Mouse (Mus musculus) heart, adult 2 months (tissue): ENCODE measurements around the gene Zpbp2. TPM values are rescaled to one million over a fixed set of nuclear protein-coding genes. Genes with fewer than 3 reads are reported as not detected.
A peak's percentile ranks its signal among the peaks of the same experiment; 100 is the strongest.

ENCODE experiments used
- DNase-seq, 2 experiments: peaks; one replicate each; pipeline ENCODE4 v3.0.0; 2021
- H3K27ac ChIP-seq: fragments of 200-600 bp; 2 replicates; pipeline ENCODE4 v1.8.1; 2022
- H3K27me3 ChIP-seq: fragments of 200-500 bp; 2 replicates; pipeline ENCODE4 v1.6.1; 2012; ENCODE audit warnings: mild to moderate bottlenecking, low read length, inconsistent platforms, mixed read lengths; ENCODE audit not compliant: control insufficient read depth, insufficient read depth
- H3K36me3 ChIP-seq: fragments of 200-500 bp; 2 replicates; pipeline ENCODE4 v1.6.1; 2012; ENCODE audit warnings: low read length, inconsistent platforms; ENCODE audit not compliant: control insufficient read depth, insufficient read depth
- H3K4me1 ChIP-seq: fragments of 200-500 bp; 2 replicates; pipeline ENCODE4 v1.6.1; 2011; ENCODE audit warnings: low read length; ENCODE audit not compliant: control insufficient read depth, insufficient read depth
- H3K4me3 ChIP-seq: fragments of 200-600 bp; 2 replicates; pipeline ENCODE4 v1.8.1; 2022
- H3K79me2 ChIP-seq: fragments of 200-500 bp; replicated peaks from 2 replicates; pipeline ENCODE4 v1.6.1; 2012; ENCODE audit warnings: mild to moderate bottlenecking, inconsistent platforms, low read length, moderate library complexity, mixed read lengths; ENCODE audit not compliant: control insufficient read depth, insufficient read depth
- H3K9ac ChIP-seq: fragments of 200-500 bp; 2 replicates; pipeline ENCODE4 v1.6.1; 2012; ENCODE audit warnings: low read depth, mild to moderate bottlenecking, control low read depth, inconsistent platforms, low read length, mixed read lengths
- CTCF ChIP-seq: fragments of 200-600 bp; IDR thresholded peaks from 2 replicates; pipeline ENCODE4 v1.8.1; 2022; ENCODE audit warnings: antibody characterized with exemption, mild to moderate bottlenecking, moderate library complexity
- EP300 ChIP-seq: fragments of 200-500 bp; IDR thresholded peaks from 2 replicates; pipeline ENCODE4 v1.6.1; 2011; ENCODE audit warnings: low read depth, low read length, control low read depth; ENCODE audit not compliant: insufficient read depth
- POLR2A ChIP-seq: fragments of 200-500 bp; IDR thresholded peaks from 2 replicates; pipeline ENCODE4 v1.6.1; 2011; ENCODE audit warnings: mild to moderate bottlenecking, low read depth, low read length, control low read depth; ENCODE audit not compliant: insufficient read depth
- WGBS: fragments of 180-500 bp; shearing (Covaris S2); methylation state at CpG from one replicate; pipeline ENCODE4 v1.1.7; 2018; 5-methylcytosine and 5-hydroxymethylcytosine counted together
- intact Hi-C: fragments of 180-260 bp; cut with DNase I; formaldehyde crosslinking; loops from one replicate; pipeline ENCODE4 v1.15.1; 2025
- polyA plus RNA-seq: library from polyadenylated mRNA; depleted of rRNA; stranded (reverse); fragments of >200 nt; gene quantifications from 2 replicates; pipeline ENCODE4 v1.2.3, GENCODE M21; 2012
- total RNA-seq, 2 experiments: library from RNA; stranded (reverse); gene quantifications; 2 replicates each; pipeline ENCODE4 v1.2.3; 2021

Gene Zpbp2
- total and polyA plus RNA-seq, 3 experiments = not detected

- no peak overlapping the region for H3K9ac ChIP-seq
- H3K27ac ChIP-seq = no peak overlapping the region
These were observed 31.8 kb downstream of the Zpbp2 start for GRCm38 (mm10) chr11:98582551-98583264.

DNA sequence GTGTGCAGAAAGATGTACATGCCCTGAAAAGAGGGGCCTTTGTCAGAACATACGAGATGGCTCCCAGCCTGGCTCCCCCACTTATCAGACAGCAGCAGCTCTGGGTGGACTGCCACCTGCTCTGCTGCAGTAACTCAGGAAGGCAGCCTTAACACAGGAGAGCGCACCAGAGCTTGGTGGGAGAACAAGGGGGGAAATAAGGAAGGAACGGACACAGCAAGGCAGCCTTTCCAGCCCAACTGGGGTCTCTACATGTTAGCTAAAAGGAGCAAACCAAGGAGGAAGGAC, 32.3 kb downstream of the Zpbp2 start:
- no peaks in the 10 kb centered on the region for H3K27me3 ChIP-seq
- 83% methylated on average over 3 of the region's 3 CpGs for WGBS
- TF ChIP-seq EP300 = no peak
- no peak for TF ChIP-seq POLR2A
- no peak overlapping the region for H3K4me3 ChIP-seq
- intact Hi-C loops = no loop called here
- no peaks in the 10 kb centered on the region for H3K79me2 ChIP-seq
- no peak for DNase-seq
- H3K27ac ChIP-seq = no peak overlapping the region
- no peaks in the 10 kb centered on the region for H3K36me3 ChIP-seq
- H3K4me1 ChIP-seq = peaks cover 7% of the 10 kb centered on the region
- no peak overlapping the region for H3K9ac ChIP-seq

More at GRCm38 (mm10) chr11:98582551-98583264, 31.8 kb downstream of the Zpbp2 start:
- Histone ChIP-seq H3K36me3 (no peaks in the 10 kb centered on the region), H3K27me3 (no peaks in the 10 kb centered on the region), H3K4me1 (peaks cover 7% of the 10 kb centered on the region), H3K4me3 (no peak overlapping the region), H3K79me2 (no peaks in the 10 kb centered on the region)
- 73% methylated on average over 12 of the region's 12 CpGs for WGBS
- intact Hi-C loops = no loop called here
- TF ChIP-seq POLR2A (no peak), CTCF (no peak), EP300 (no peak)
- DNase-seq = no peak

DNA sequence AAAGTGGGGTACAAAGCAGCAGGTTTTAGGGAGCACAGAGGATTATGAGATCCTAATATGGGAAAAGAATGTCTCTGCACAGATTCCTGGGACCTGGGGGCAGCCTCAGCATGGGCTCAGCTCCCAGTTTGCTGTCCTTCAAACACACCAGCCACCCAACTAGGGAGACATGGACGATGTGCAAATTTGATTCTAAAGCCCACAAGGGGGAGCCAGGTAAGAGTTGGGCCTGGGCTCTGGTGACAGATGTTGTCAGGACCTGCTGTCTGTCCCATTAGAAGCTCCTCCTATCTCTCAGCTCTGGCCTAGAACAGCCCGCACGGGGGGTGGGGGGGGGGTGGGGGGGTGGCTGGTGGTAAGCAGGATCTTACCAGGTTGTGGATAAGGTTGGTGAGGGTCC, 32.7 kb downstream of the Zpbp2 start:
- TF ChIP-seq POLR2A = no peak
- TF ChIP-seq CTCF = 0 out of 2 replicates have a peak, but pooled peaks have one; percentile 6
- peaks cover 7% of the 10 kb centered on the region for H3K4me1 ChIP-seq
- 33% methylated on average over 3 of the region's 3 CpGs for WGBS
- H3K9ac ChIP-seq = no peak overlapping the region
- H3K79me2 ChIP-seq = no peaks in the 10 kb centered on the region
- H3K27ac ChIP-seq = no peak overlapping the region
- no peak for DNase-seq
- H3K36me3 ChIP-seq = no peaks in the 10 kb centered on the region
- H3K4me3 ChIP-seq = no peak overlapping the region
- H3K27me3 ChIP-seq = no peaks in the 10 kb centered on the region
- intact Hi-C loops = no loop called here

DNA sequence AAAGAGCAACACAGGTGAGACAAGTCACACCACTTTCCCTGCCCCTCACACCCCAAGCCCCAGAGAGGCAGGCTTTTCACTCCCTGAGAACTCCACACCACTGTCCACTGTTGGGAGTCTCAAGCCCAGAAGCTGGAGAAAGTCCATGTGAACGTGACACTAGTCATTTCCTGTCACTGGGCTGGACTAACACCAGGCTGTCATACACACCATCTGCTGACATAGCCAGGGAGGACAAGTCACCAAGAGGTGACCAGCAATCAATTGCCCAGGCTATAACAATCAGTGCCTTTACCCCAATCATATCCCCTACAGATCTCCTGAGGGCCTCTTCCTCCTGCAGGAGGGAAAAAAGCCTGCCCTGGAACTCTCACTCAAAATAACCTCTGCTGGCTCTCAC, 33.2 kb downstream of the Zpbp2 start:
- no peak overlapping the region for H3K27ac ChIP-seq
- H3K4me1 ChIP-seq = peaks cover 10% of the 10 kb centered on the region
- H3K4me3 ChIP-seq = no peak overlapping the region
- H3K79me2 ChIP-seq = no peaks in the 10 kb centered on the region
- WGBS = 30% methylated on average over 1 of the region's 1 CpGs
- no peak overlapping the region for H3K9ac ChIP-seq
- intact Hi-C loops = no loop called here
- no peaks in the 10 kb centered on the region for H3K36me3 ChIP-seq
- DNase-seq = no peak
- H3K27me3 ChIP-seq = no peaks in the 10 kb centered on the region
- TF ChIP-seq EP300 (no peak), CTCF (no peak), POLR2A (no peak)

DNA sequence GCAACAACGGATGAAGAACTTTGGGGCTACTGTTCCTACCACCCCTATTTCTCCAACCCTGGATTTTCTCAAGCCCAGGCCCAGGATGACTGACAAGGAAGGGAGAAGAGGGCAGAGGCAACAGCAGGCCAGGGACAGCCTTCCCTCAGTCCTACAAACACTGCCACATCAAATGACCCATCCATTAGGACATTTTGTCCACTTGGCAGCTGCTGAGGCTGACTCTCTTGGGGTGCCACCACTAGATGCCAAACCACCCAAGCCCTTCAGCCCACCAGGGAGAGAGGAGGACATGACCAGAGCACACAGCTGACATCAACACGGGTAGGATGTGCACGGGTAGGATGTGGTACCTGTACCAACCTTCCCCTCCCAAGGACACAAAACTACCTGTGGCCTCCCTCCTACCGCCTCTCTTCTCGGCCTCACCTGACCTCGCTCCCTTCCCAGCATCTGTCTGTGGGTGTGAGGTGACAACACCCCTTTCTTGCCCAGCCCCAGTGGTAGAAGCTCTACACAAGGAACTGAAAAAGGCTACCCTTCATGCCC, 33.8 kb downstream of the Zpbp2 start:
- no peaks in the 10 kb centered on the region for H3K36me3 ChIP-seq
- H3K4me1 ChIP-seq = peaks cover 11% of the 10 kb centered on the region
- WGBS = 87% methylated on average over 6 of the region's 6 CpGs
- no peak overlapping the region for H3K4me3 ChIP-seq
- DNase-seq = no peak
- no peak overlapping the region for H3K9ac ChIP-seq
- intact Hi-C loops = no loop called here
- no peak for TF ChIP-seq POLR2A
- no peak for TF ChIP-seq EP300
- no peak for TF ChIP-seq CTCF
- no peak overlapping the region for H3K27ac ChIP-seq
- no peaks in the 10 kb centered on the region for H3K27me3 ChIP-seq
- H3K79me2 ChIP-seq = no peaks in the 10 kb centered on the region

- DNase-seq = peak; percentile 45 to 51
- no peaks in the 10 kb centered on the region for H3K79me2 ChIP-seq
- H3K27me3 ChIP-seq = no peaks in the 10 kb centered on the region
- peak overlapping the region; percentile 85 for H3K9ac ChIP-seq
- peak; percentile 22; the same call in 1 of the 2 replicates for TF ChIP-seq POLR2A
- no peak for TF ChIP-seq EP300
- H3K4me1 ChIP-seq = peaks cover 11% of the 10 kb centered on the region
- WGBS = 2% methylated on average over 22 of the region's 22 CpGs
- intact Hi-C loops = loop anchor here (2.0 kb wide), 1 partner anchor 321 kb away; the partner anchor contains the start of gene Cdc6
- H3K27ac ChIP-seq = peak overlapping the region; percentile 90
- H3K36me3 ChIP-seq = no peaks in the 10 kb centered on the region
- H3K4me3 ChIP-seq = peak overlapping the region; percentile 72
These were observed 35.4 kb downstream of the Zpbp2 start for GRCm38 (mm10) chr11:98586087-98586891.
